Mouse (Mus musculus) testis, adult 2 months (tissue): ENCODE results near the gene Gadl1.

Experiments used
- CTCF ChIP-seq: fragments of 200-500 bp; IDR thresholded peaks from 2 replicates; pipeline ENCODE4 v1.5.1; 2012; ENCODE audit warnings: low read depth, mild to moderate bottlenecking, inconsistent platforms, low read length, moderate library complexity; ENCODE audit not compliant: control insufficient read depth, insufficient read depth, insufficient replicate concordance
- POLR2A ChIP-seq: fragments of 200-500 bp; IDR thresholded peaks from 2 replicates; pipeline ENCODE4 v1.6.1; 2012; ENCODE audit warnings: low read depth, mild to moderate bottlenecking, inconsistent platforms, low read length, moderate library complexity; ENCODE audit not compliant: control insufficient read depth

GRCm38 (mm10) chr9:115924094-115924493 is 14.8 kb downstream of the Gadl1 start:
- TF ChIP-seq CTCF (no peak), POLR2A (no peak)
